Mouse (Mus musculus): ENCODE results near the gene Eya2. TPM values are rescaled to one million over a fixed set of nuclear protein-coding genes. Genes with fewer than 3 reads are reported as not detected.
"Not testable (repeated sequence)": the region's sequence is repeated elsewhere in the genome, so short reads cannot be mapped to it uniquely, and the experiment has no call there.

The Eya2 gene
- total and polyA plus RNA-seq, 3 experiments = not detected

DNA sequence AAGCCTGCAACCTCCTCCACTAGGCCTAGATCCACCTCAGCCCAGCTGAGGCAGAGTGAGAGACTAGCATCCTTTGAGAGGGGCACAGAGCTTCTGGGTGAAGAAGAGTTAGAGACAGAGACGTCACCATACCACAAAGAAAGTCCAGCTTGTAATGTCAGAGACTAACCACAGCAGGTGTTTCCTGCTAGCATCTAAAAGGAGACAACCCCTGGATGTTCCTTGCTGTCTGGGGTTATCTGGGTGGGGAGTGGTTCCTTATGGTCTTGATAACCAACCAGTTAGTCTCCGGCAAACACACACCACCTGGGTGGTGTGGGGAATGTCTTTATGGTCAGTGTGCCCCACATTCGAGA, 198.4 kb downstream of the Eya2 start:
- Histone ChIP-seq H3K27me3 (ENCODE audit: control insufficient read depth in 1 of 2, insufficient read depth in 2 of 2, low read length in 2 of 2) (no peaks in the 10 kb centered on the region), H3K4me1 (ENCODE audit: control insufficient read depth in 1 of 2, insufficient read depth in 2 of 2, low read length in 2 of 2) (no peaks in the 10 kb centered on the region), H3K9me3 (replicated peaks; ENCODE audit: insufficient read depth, low read length) (no peaks in the 10 kb centered on the region), H3K27ac (ENCODE audit: control insufficient read depth, low read depth, low read length) (no peak overlapping the region), H3K79me2 (ENCODE audit: control insufficient read depth, insufficient read depth, low read length, poor library complexity) (no peaks in the 10 kb centered on the region), H3K36me3 (ENCODE audit: control insufficient read depth in 1 of 2, insufficient read depth in 2 of 2, low read length in 2 of 2) (peaks cover 0 to 5% of the 10 kb centered on the region in 2 experiments; a peak in 1 of 4 replicates), H3K4me3 (ENCODE audit: control insufficient read depth in 1 of 2, insufficient read depth in 1 of 2, low read depth in 2 of 2, low read length in 2 of 2) (no peak overlapping the region), H3K9ac (ENCODE audit: control insufficient read depth, low read depth, low read length, poor library complexity, severe bottlenecking) (no peak overlapping the region)
- no peak for DNase-seq (ENCODE audit: low read depth, low spot score)
- no peak for TF ChIP-seq CTCF (IDR thresholded peaks at IDR 0.05 in 2 of 3, conservative IDR thresholded peaks at IDR 0.05 in 1 of 3; ENCODE audit: control insufficient read depth in 1 of 3, insufficient read depth in 1 of 3, low read depth in 2 of 3, low read length in 3 of 3, poor library complexity in 1 of 3, severe bottlenecking in 1 of 3)
- TF ChIP-seq TCF12 (IDR thresholded peaks at IDR 0.05; ENCODE audit: low read depth, low read length) = peak; percentile 54
- peak; percentile 57; the same call in 1 of the 2 replicates for TF ChIP-seq ETS1 (IDR thresholded peaks at IDR 0.05; ENCODE audit: low read depth, low read length)
- TF ChIP-seq TAL1 (IDR thresholded peaks at IDR 0.05; ENCODE audit: low read length) = 0 out of 2 replicates have a peak, but pooled peaks have one; percentile 3

DNA sequence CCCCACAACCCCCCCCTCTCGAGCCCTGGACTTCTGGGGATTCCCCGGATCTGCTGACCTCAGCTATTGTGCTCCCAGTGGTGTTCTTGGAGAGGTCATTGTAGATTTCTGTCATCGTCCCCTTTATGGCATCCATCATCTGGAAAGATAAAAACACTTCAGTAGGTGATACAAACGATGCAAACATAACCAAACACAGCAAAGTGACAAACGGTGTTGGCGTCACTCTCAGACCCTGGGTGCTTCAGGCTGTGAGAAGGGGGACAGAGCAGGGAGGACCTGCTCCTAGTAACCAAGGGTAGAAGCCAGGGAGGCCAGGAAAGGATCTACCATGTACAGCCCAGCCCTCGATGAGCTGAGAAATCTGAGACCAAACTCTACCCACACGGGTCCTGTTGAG, 203.0 kb downstream of the Eya2 start:
- H3K79me2 ChIP-seq (ENCODE audit: control insufficient read depth, insufficient read depth, low read length, poor library complexity) = no peaks in the 10 kb centered on the region
- H3K27ac ChIP-seq (ENCODE audit: control insufficient read depth, low read depth, low read length) = no peak overlapping the region
- H3K9me3 ChIP-seq (replicated peaks; ENCODE audit: insufficient read depth, low read length) = no peaks in the 10 kb centered on the region
- no peak overlapping the region for H3K9ac ChIP-seq (ENCODE audit: control insufficient read depth, low read depth, low read length, poor library complexity, severe bottlenecking)
- H3K36me3 ChIP-seq (ENCODE audit: control insufficient read depth in 1 of 2, insufficient read depth in 2 of 2, low read length in 2 of 2) = peaks cover 0 to 7% of the 10 kb centered on the region in 2 experiments; a peak in 2 of 4 replicates
- H3K4me1 ChIP-seq (ENCODE audit: control insufficient read depth in 1 of 2, insufficient read depth in 2 of 2, low read length in 2 of 2) = no peaks in the 10 kb centered on the region
- no peak for DNase-seq (ENCODE audit: low read depth, low spot score)
- H3K27me3 ChIP-seq (ENCODE audit: control insufficient read depth in 1 of 2, insufficient read depth in 2 of 2, low read length in 2 of 2) = no peaks in the 10 kb centered on the region
- no peak for TF ChIP-seq RAD21 (IDR thresholded peaks at IDR 0.05; ENCODE audit: low read depth, low read length)
- no peak for TF ChIP-seq JUND (IDR thresholded peaks at IDR 0.05; ENCODE audit: low read depth, low read length)
- no peak for TF ChIP-seq EP300 (IDR thresholded peaks at IDR 0.05; ENCODE audit: low read depth in 1 of 2, low read length in 2 of 2)
- no peak for TF ChIP-seq MEF2A (IDR thresholded peaks at IDR 0.05; ENCODE audit: extremely low read depth, insufficient replicate concordance, low read depth, low read length, poor library complexity, severe bottlenecking)
- TF ChIP-seq CTCF (IDR thresholded peaks at IDR 0.05 in 2 of 3, conservative IDR thresholded peaks at IDR 0.05 in 1 of 3; ENCODE audit: control insufficient read depth in 1 of 3, insufficient read depth in 1 of 3, low read depth in 2 of 3, low read length in 3 of 3, poor library complexity in 1 of 3, severe bottlenecking in 1 of 3) = no peak
- TF ChIP-seq MYB (IDR thresholded peaks at IDR 0.05; ENCODE audit: low read depth, low read length) = no peak
- TF ChIP-seq ZMIZ1 (IDR thresholded peaks at IDR 0.05; ENCODE audit: low read depth, low read length) = no peak
- TF ChIP-seq RCOR1 (IDR thresholded peaks at IDR 0.05; ENCODE audit: low read depth, low read length) = no peak
- TF ChIP-seq TCF12 (IDR thresholded peaks at IDR 0.05; ENCODE audit: low read depth, low read length) = no peak
- TF ChIP-seq MYC (IDR thresholded peaks at IDR 0.05; ENCODE audit: low read depth, low read length) = no peak
- TF ChIP-seq SIN3A (IDR thresholded peaks at IDR 0.05; ENCODE audit: low read length) = no peak
- TF ChIP-seq USF2 (IDR thresholded peaks at IDR 0.05; ENCODE audit: borderline replicate concordance in 1 of 2, insufficient read depth in 1 of 2, low read depth in 1 of 2, low read length in 2 of 2) = no peak
- TF ChIP-seq KAT2A (conservative IDR thresholded peaks at IDR 0.05; ENCODE audit: low read depth, low read length) = no peak
- no peak for TF ChIP-seq ELF1 (IDR thresholded peaks at IDR 0.05; ENCODE audit: low read depth, low read length)
- TF ChIP-seq MAX (IDR thresholded peaks at IDR 0.05; ENCODE audit: low read length) = no peak
- TF ChIP-seq ZNF384 (IDR thresholded peaks at IDR 0.05; ENCODE audit: low read depth, low read length) = no peak
- TF ChIP-seq USF1 (IDR thresholded peaks at IDR 0.05; ENCODE audit: low read depth, low read length) = no peak
- no peak for TF ChIP-seq TBP (IDR thresholded peaks at IDR 0.05; ENCODE audit: low read depth, low read length)
- no peak for TF ChIP-seq NRF1 (IDR thresholded peaks at IDR 0.05; ENCODE audit: insufficient read depth, low read depth, low read length, poor library complexity, severe bottlenecking)
- no peak overlapping the region for H3K4me3 ChIP-seq (ENCODE audit: control insufficient read depth in 1 of 2, insufficient read depth in 1 of 2, low read depth in 2 of 2, low read length in 2 of 2)

DNA sequence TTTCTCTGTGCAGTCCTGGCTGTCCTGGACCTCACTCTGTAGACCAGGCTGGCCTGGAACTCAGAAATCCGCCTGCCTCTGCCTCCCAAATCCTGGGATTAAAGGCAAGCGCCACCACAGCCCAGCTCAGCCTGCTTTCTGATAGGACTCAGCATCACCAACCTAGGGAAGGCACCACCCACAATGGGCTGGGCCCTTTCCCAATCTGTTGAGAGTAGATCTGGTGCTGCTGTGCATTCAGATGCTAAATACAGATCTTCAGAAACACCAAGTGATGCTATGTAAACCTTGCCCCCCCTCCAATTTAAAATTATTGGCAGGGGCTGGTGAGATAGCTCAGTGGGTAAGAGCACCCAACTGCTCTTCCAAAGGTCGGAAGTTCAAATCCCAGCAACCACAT, 205.3 kb downstream of the Eya2 start:
- H3K36me3 ChIP-seq (ENCODE audit: control insufficient read depth in 1 of 2, insufficient read depth in 2 of 2, low read length in 2 of 2); H3K27me3 ChIP-seq (ENCODE audit: control insufficient read depth in 1 of 2, insufficient read depth in 2 of 2, low read length in 2 of 2); H3K79me2 ChIP-seq (ENCODE audit: control insufficient read depth, insufficient read depth, low read length, poor library complexity); H3K9ac ChIP-seq (ENCODE audit: control insufficient read depth, low read depth, low read length, poor library complexity, severe bottlenecking); DNase-seq (ENCODE audit: low read depth, low spot score); H3K4me3 ChIP-seq (ENCODE audit: control insufficient read depth in 1 of 2, insufficient read depth in 1 of 2, low read depth in 2 of 2, low read length in 2 of 2); H3K4me1 ChIP-seq (ENCODE audit: control insufficient read depth in 1 of 2, insufficient read depth in 2 of 2, low read length in 2 of 2); H3K27ac ChIP-seq (ENCODE audit: control insufficient read depth, low read depth, low read length); H3K9me3 ChIP-seq (replicated peaks; ENCODE audit: insufficient read depth, low read length): not testable (repeated sequence)
